Mouse (Mus musculus) midbrain, embryonic 15.5 days (tissue): ENCODE measurements around the gene Apbb1. TPM values are rescaled to one million over a fixed set of nuclear protein-coding genes. Genes with fewer than 3 reads are reported as not detected.

Experiments used
- ATAC-seq: fragments of 200-750 bp; cut with Nextera tagmentation; replicated peaks from 2 replicates; pipeline ENCODE4 v1.8.0; 2017; ENCODE audit warnings: moderate TSS enrichment
- H3K27ac ChIP-seq: fragments of 300-500 bp; sonication (generic); 2 replicates; pipeline ENCODE4 v1.5.1; 2015; ENCODE audit warnings: mild to moderate bottlenecking, inconsistent platforms
- H3K27me3 ChIP-seq: fragments of 300-500 bp; sonication (generic); replicated peaks from 2 replicates; pipeline ENCODE4 v1.6.1; 2015; ENCODE audit warnings: inconsistent platforms
- H3K36me3 ChIP-seq: fragments of 300-500 bp; sonication (generic); replicated peaks from 2 replicates; pipeline ENCODE4 v1.6.1; 2015; ENCODE audit warnings: inconsistent platforms
- H3K4me1 ChIP-seq: fragments of 300-500 bp; sonication (generic); 2 replicates; pipeline ENCODE4 v1.6.1; 2015; ENCODE audit warnings: inconsistent platforms
- H3K4me2 ChIP-seq: fragments of 300-500 bp; sonication (generic); 2 replicates; pipeline ENCODE4 v1.6.1; 2015; ENCODE audit warnings: inconsistent platforms, mild to moderate bottlenecking, moderate library complexity
- H3K4me3 ChIP-seq: fragments of 300-500 bp; sonication (generic); 2 replicates; pipeline ENCODE4 v1.5.1; 2015; ENCODE audit warnings: mild to moderate bottlenecking, inconsistent platforms
- H3K9ac ChIP-seq: fragments of 300-500 bp; sonication (generic); 2 replicates; pipeline ENCODE4 v1.6.1; 2015; ENCODE audit warnings: mild to moderate bottlenecking, inconsistent platforms
- H3K9me3 ChIP-seq: fragments of 300-500 bp; sonication (generic); 2 replicates; pipeline ENCODE4 v1.6.1; 2016; ENCODE audit warnings: inconsistent platforms
- WGBS: fragments of 180-500 bp; shearing (Covaris S2); methylation state at CpG from one replicate; pipeline ENCODE4 v1.1.7; 2015; ENCODE audit warnings: mixed read lengths; 5-methylcytosine and 5-hydroxymethylcytosine counted together
- polyA plus RNA-seq: library from polyadenylated mRNA; unstranded; fragments of >200 nt; fragmentation: Nextera tagmentation; extraction: Ambion mirVana; gene quantifications from 2 replicates; pipeline ENCODE4 v1.2.1, GENCODE M21; 2015

Apbb1 gene
- polyA plus RNA-seq, 1 experiment from 2014 or later, result 319 TPM

GRCm38 (mm10) chr7:105553456-105554211 is 27.8 kb downstream of the Apbb1 start:
- Histone ChIP-seq H3K4me2 (peak overlapping the region; percentile 74), H3K27me3 (no peaks in the 10 kb centered on the region), H3K4me3 (peak overlapping the region; percentile 89), H3K36me3 (peaks cover 16% of the 10 kb centered on the region), H3K4me1 (peaks cover 26% of the 10 kb centered on the region), H3K27ac (peak overlapping the region; percentile 86), H3K9me3 (no peaks in the 10 kb centered on the region), H3K9ac (peak overlapping the region; percentile 92)
- WGBS, result 25% methylated on average over 26 of the region's 27 CpGs
- peak; percentile 55 for ATAC-seq

- no peaks in the 10 kb centered on the region for H3K9me3 ChIP-seq
- H3K27me3 ChIP-seq, result no peaks in the 10 kb centered on the region
- H3K27ac ChIP-seq, result no peak overlapping the region
- WGBS, result 45% methylated on average over 6 of the region's 6 CpGs
- no peak for ATAC-seq
- H3K9ac ChIP-seq, result no peak overlapping the region
- H3K4me2 ChIP-seq, result no peak overlapping the region
- no peaks in the 10 kb centered on the region for H3K36me3 ChIP-seq
- peaks cover 5% of the 10 kb centered on the region for H3K4me1 ChIP-seq
- H3K4me3 ChIP-seq, result no peak overlapping the region
These were observed 32.4 kb downstream of the Apbb1 start for GRCm38 (mm10) chr7:105549035-105549434.

- no peaks in the 10 kb centered on the region for H3K9me3 ChIP-seq
- 82% methylated on average over 7 of the region's 7 CpGs for WGBS
- ATAC-seq, result no peak
- H3K4me1 ChIP-seq, result no peaks in the 10 kb centered on the region
- no peak overlapping the region for H3K4me3 ChIP-seq
- no peak overlapping the region for H3K4me2 ChIP-seq
- no peaks in the 10 kb centered on the region for H3K36me3 ChIP-seq
- H3K27ac ChIP-seq, result no peak overlapping the region
- no peak overlapping the region for H3K9ac ChIP-seq
- no peaks in the 10 kb centered on the region for H3K27me3 ChIP-seq
These were observed 33.5 kb downstream of the Apbb1 start for GRCm38 (mm10) chr7:105547970-105548369.

GRCm38 (mm10) chr7:105545986-105546385 is 35.5 kb downstream of the Apbb1 start:
- H3K4me2 ChIP-seq, result no peak overlapping the region
- no peak overlapping the region for H3K9ac ChIP-seq
- no peaks in the 10 kb centered on the region for H3K36me3 ChIP-seq
- no peak for ATAC-seq
- H3K27me3 ChIP-seq, result no peaks in the 10 kb centered on the region
- WGBS, result 73% methylated on average over 8 of the region's 8 CpGs
- no peak overlapping the region for H3K27ac ChIP-seq
- no peak overlapping the region for H3K4me3 ChIP-seq
- no peaks in the 10 kb centered on the region for H3K9me3 ChIP-seq
- no peaks in the 10 kb centered on the region for H3K4me1 ChIP-seq

- no peaks in the 10 kb centered on the region for H3K27me3 ChIP-seq
- WGBS, result 85% methylated on average over 3 of the region's 3 CpGs
- ATAC-seq, result no peak
These were observed 47.3 kb downstream of the Apbb1 start for GRCm38 (mm10) chr7:105534162-105534561.

GRCm38 (mm10) chr7:105528094-105528493 is 53.4 kb downstream of the Apbb1 start:
- H3K27ac ChIP-seq, result no peak overlapping the region
- H3K36me3 ChIP-seq, result no peaks in the 10 kb centered on the region
- ATAC-seq, result 0 out of 2 replicates have a peak, but pooled peaks have one; percentile 25
- no peak overlapping the region for H3K4me3 ChIP-seq
- H3K9ac ChIP-seq, result no peak overlapping the region
- H3K9me3 ChIP-seq, result no peaks in the 10 kb centered on the region
- H3K4me2 ChIP-seq, result no peak overlapping the region
- 75% methylated on average over 4 of the region's 4 CpGs for WGBS
- no peaks in the 10 kb centered on the region for H3K4me1 ChIP-seq
- H3K27me3 ChIP-seq, result no peaks in the 10 kb centered on the region

More at GRCm38 (mm10) chr7:105534162-105534561, 47.3 kb downstream of the Apbb1 start:
- H3K4me3 ChIP-seq, result no peak overlapping the region
- H3K9ac ChIP-seq, result no peak overlapping the region
- no peaks in the 10 kb centered on the region for H3K4me1 ChIP-seq
- H3K36me3 ChIP-seq, result no peaks in the 10 kb centered on the region
- H3K4me2 ChIP-seq, result no peak overlapping the region
- H3K27ac ChIP-seq, result no peak overlapping the region
- H3K9me3 ChIP-seq, result no peaks in the 10 kb centered on the region

GRCm38 (mm10) chr7:105527306-105527937 is 54.0 kb downstream of the Apbb1 start:
- 60% methylated on average over 1 of the region's 1 CpGs for WGBS
- H3K9me3 ChIP-seq, result no peaks in the 10 kb centered on the region
- no peak overlapping the region for H3K4me2 ChIP-seq
- no peaks in the 10 kb centered on the region for H3K27me3 ChIP-seq
- H3K4me3 ChIP-seq, result no peak overlapping the region
- no peaks in the 10 kb centered on the region for H3K36me3 ChIP-seq
- no peak overlapping the region for H3K27ac ChIP-seq
- no peak overlapping the region for H3K9ac ChIP-seq
- peak; percentile 86 for ATAC-seq
- no peaks in the 10 kb centered on the region for H3K4me1 ChIP-seq

- Histone ChIP-seq H3K36me3 (no peaks in the 10 kb centered on the region), H3K4me2 (no peak overlapping the region), H3K4me1 (no peaks in the 10 kb centered on the region), H3K9me3 (no peaks in the 10 kb centered on the region), H3K27ac (no peak overlapping the region), H3K9ac (no peak overlapping the region), H3K27me3 (no peaks in the 10 kb centered on the region), H3K4me3 (no peak overlapping the region)
- no peak for ATAC-seq
- WGBS, result 80% methylated on average over 2 of the region's 2 CpGs
These were observed 57.2 kb downstream of the Apbb1 start for GRCm38 (mm10) chr7:105524222-105524621.

GRCm38 (mm10) chr7:105520201-105520600 is 61.3 kb downstream of the Apbb1 start:
- H3K4me2 ChIP-seq, result no peak overlapping the region
- peaks cover 2% of the 10 kb centered on the region; the same call in 1 of the 2 replicates for H3K4me1 ChIP-seq
- H3K4me3 ChIP-seq, result no peak overlapping the region
- H3K27me3 ChIP-seq, result no peaks in the 10 kb centered on the region
- ATAC-seq, result no peak
- WGBS, result 40% methylated on average over 6 of the region's 6 CpGs
- no peak overlapping the region for H3K27ac ChIP-seq
- H3K36me3 ChIP-seq, result no peaks in the 10 kb centered on the region
- H3K9me3 ChIP-seq, result no peaks in the 10 kb centered on the region
- H3K9ac ChIP-seq, result no peak overlapping the region

GRCm38 (mm10) chr7:105519771-105520170 is 61.7 kb downstream of the Apbb1 start:
- no peak for ATAC-seq
- Histone ChIP-seq H3K9me3 (no peaks in the 10 kb centered on the region), H3K4me2 (no peak overlapping the region), H3K9ac (no peak overlapping the region), H3K4me1 (peaks cover 4% of the 10 kb centered on the region; the same call in 1 of the 2 replicates), H3K27me3 (no peaks in the 10 kb centered on the region), H3K27ac (no peak overlapping the region), H3K36me3 (no peaks in the 10 kb centered on the region), H3K4me3 (no peak overlapping the region)
- 80% methylated on average over 2 of the region's 2 CpGs for WGBS

GRCm38 (mm10) chr7:105519336-105519735 is 62.1 kb downstream of the Apbb1 start:
- WGBS, result 69% methylated on average over 11 of the region's 11 CpGs
- Histone ChIP-seq H3K9me3 (no peaks in the 10 kb centered on the region), H3K36me3 (no peaks in the 10 kb centered on the region), H3K9ac (no peak overlapping the region), H3K4me1 (peaks cover 6% of the 10 kb centered on the region; the same call in 1 of the 2 replicates), H3K4me3 (no peak overlapping the region), H3K4me2 (no peak overlapping the region), H3K27me3 (no peaks in the 10 kb centered on the region), H3K27ac (no peak overlapping the region)
- no peak for ATAC-seq

- no peaks in the 10 kb centered on the region for H3K9me3 ChIP-seq
- no peaks in the 10 kb centered on the region for H3K27me3 ChIP-seq
- no peak overlapping the region for H3K27ac ChIP-seq
- H3K4me1 ChIP-seq, result peaks cover 14% of the 10 kb centered on the region
- H3K36me3 ChIP-seq, result no peaks in the 10 kb centered on the region
- 15% methylated on average over 9 of the region's 9 CpGs for WGBS
- no peak overlapping the region for H3K9ac ChIP-seq
- no peak overlapping the region for H3K4me2 ChIP-seq
- H3K4me3 ChIP-seq, result no peak overlapping the region
- ATAC-seq, result no peak
These were observed 64.6 kb downstream of the Apbb1 start for GRCm38 (mm10) chr7:105516669-105517360.
